Mouse (Mus musculus): Measurements from ENCODE around the gene Pgpep1l. TPM values are rescaled to one million over a fixed set of nuclear protein-coding genes. Genes with fewer than 3 reads are reported as not detected.

Pgpep1l gene
- polyA plus RNA-seq, 1 experiment from 2014 or later, result not detected

GRCm38 (mm10) chr7:68272607-68273006, 8.6 kb upstream of the Pgpep1l start:
- ATAC-seq (replicated peaks), result no peak
- 79% methylated on average over 10 of the region's 10 CpGs for WGBS
- no peak overlapping the region for H3K9ac ChIP-seq (replicated peaks)
- no peak overlapping the region for H3K27ac ChIP-seq (replicated peaks)
- no peak overlapping the region for H3K4me2 ChIP-seq (replicated peaks)
- H3K9me3 ChIP-seq, result no peaks in the 10 kb centered on the region
- peaks cover 15% of the 10 kb centered on the region for H3K4me1 ChIP-seq
- H3K36me3 ChIP-seq, result no peaks in the 10 kb centered on the region
- peaks cover 7% of the 10 kb centered on the region; the same call in 1 of the 2 replicates for H3K27me3 ChIP-seq
- no peak overlapping the region for H3K4me3 ChIP-seq

- ATAC-seq (replicated peaks), result no peak
- WGBS, result 88% methylated on average over 6 of the region's 6 CpGs
- Histone ChIP-seq H3K27ac (replicated peaks) (no peak overlapping the region), H3K9ac (replicated peaks) (no peak overlapping the region), H3K27me3 (peaks cover 7% of the 10 kb centered on the region; the same call in 1 of the 2 replicates), H3K4me1 (peaks cover 10% of the 10 kb centered on the region), H3K4me2 (replicated peaks) (no peak overlapping the region), H3K9me3 (no peaks in the 10 kb centered on the region), H3K36me3 (no peaks in the 10 kb centered on the region), H3K4me3 (no peak overlapping the region)
Measured at GRCm38 (mm10) chr7:68271816-68272215, 7.8 kb upstream of the Pgpep1l start.

- 0 out of 2 replicates have a peak, but pooled peaks cover 2% of the 10 kb centered on the region for H3K27me3 ChIP-seq
- H3K4me2 ChIP-seq (replicated peaks), result no peak overlapping the region
- no peaks in the 10 kb centered on the region for H3K9me3 ChIP-seq
- no peak overlapping the region for H3K4me3 ChIP-seq
- WGBS, result 61% methylated on average over 4 of the region's 4 CpGs
- H3K9ac ChIP-seq (replicated peaks), result no peak overlapping the region
- H3K4me1 ChIP-seq, result no peaks in the 10 kb centered on the region
- no peaks in the 10 kb centered on the region for H3K36me3 ChIP-seq
- ATAC-seq (replicated peaks), result no peak
- no peak overlapping the region for H3K27ac ChIP-seq (replicated peaks)
Measured at GRCm38 (mm10) chr7:68270551-68270950, 6.5 kb upstream of the Pgpep1l start.

GRCm38 (mm10) chr7:68266691-68267090, 2.7 kb upstream of the Pgpep1l start:
- 45% methylated on average over 6 of the region's 6 CpGs for WGBS
- H3K27ac ChIP-seq (replicated peaks), result no peak overlapping the region
- H3K36me3 ChIP-seq, result no peaks in the 10 kb centered on the region
- H3K9me3 ChIP-seq, result no peaks in the 10 kb centered on the region
- H3K4me3 ChIP-seq, result no peak overlapping the region
- H3K4me1 ChIP-seq, result peaks cover 14% of the 10 kb centered on the region
- no peak overlapping the region for H3K9ac ChIP-seq (replicated peaks)
- no peak for ATAC-seq (replicated peaks)
- H3K4me2 ChIP-seq (replicated peaks), result no peak overlapping the region
- 0 out of 2 replicates have a peak, but pooled peaks cover 5% of the 10 kb centered on the region for H3K27me3 ChIP-seq

- Histone ChIP-seq H3K4me1 (peaks cover 14% of the 10 kb centered on the region), H3K27ac (replicated peaks) (no peak overlapping the region), H3K36me3 (no peaks in the 10 kb centered on the region), H3K9me3 (no peaks in the 10 kb centered on the region), H3K27me3 (0 out of 2 replicates have a peak, but pooled peaks cover 5% of the 10 kb centered on the region), H3K9ac (replicated peaks) (no peak overlapping the region), H3K4me3 (no peak overlapping the region), H3K4me2 (replicated peaks) (no peak overlapping the region)
- no peak for ATAC-seq (replicated peaks)
- WGBS, result 14% methylated on average over 7 of the region's 7 CpGs
Measured at GRCm38 (mm10) chr7:68265391-68265790, 1.4 kb upstream of the Pgpep1l start.

GRCm38 (mm10) chr7:68264531-68264930, 498 bp upstream of the Pgpep1l start:
- H3K9me3 ChIP-seq, result no peaks in the 10 kb centered on the region
- 0 out of 2 replicates have a peak, but pooled peaks cover 5% of the 10 kb centered on the region for H3K27me3 ChIP-seq
- H3K4me1 ChIP-seq, result peaks cover 14% of the 10 kb centered on the region
- 15% methylated on average over 14 of the region's 14 CpGs for WGBS
- H3K4me2 ChIP-seq (replicated peaks), result peak overlapping the region; percentile 50
- peak; percentile 76 for ATAC-seq (replicated peaks)
- H3K9ac ChIP-seq (replicated peaks), result no peak overlapping the region
- H3K36me3 ChIP-seq, result no peaks in the 10 kb centered on the region
- H3K27ac ChIP-seq (replicated peaks), result no peak overlapping the region
- peak overlapping the region; percentile 30 for H3K4me3 ChIP-seq

GRCm38 (mm10) chr7:68263346-68264027, 546 bp downstream of the Pgpep1l start:
- no peak overlapping the region for H3K9ac ChIP-seq (replicated peaks)
- H3K4me1 ChIP-seq, result peaks cover 14% of the 10 kb centered on the region
- 58% methylated on average over 8 of the region's 8 CpGs for WGBS
- H3K4me2 ChIP-seq (replicated peaks), result peak overlapping the region; percentile 50
- H3K36me3 ChIP-seq, result no peaks in the 10 kb centered on the region
- no peak overlapping the region for H3K27ac ChIP-seq (replicated peaks)
- H3K27me3 ChIP-seq, result 0 out of 2 replicates have a peak, but pooled peaks cover 5% of the 10 kb centered on the region
- H3K9me3 ChIP-seq, result no peaks in the 10 kb centered on the region
- ATAC-seq (replicated peaks), result no peak
- peak overlapping the region; percentile 30; the same call in 1 of the 2 replicates for H3K4me3 ChIP-seq

- no peaks in the 10 kb centered on the region for H3K9me3 ChIP-seq
- peaks cover 14% of the 10 kb centered on the region for H3K4me1 ChIP-seq
- H3K9ac ChIP-seq (replicated peaks), result no peak overlapping the region
- no peak overlapping the region for H3K4me3 ChIP-seq
- 71% methylated on average over 8 of the region's 8 CpGs for WGBS
- ATAC-seq (replicated peaks), result no peak
- H3K36me3 ChIP-seq, result no peaks in the 10 kb centered on the region
- H3K27ac ChIP-seq (replicated peaks), result no peak overlapping the region
- no peak overlapping the region for H3K4me2 ChIP-seq (replicated peaks)
- 0 out of 2 replicates have a peak, but pooled peaks cover 5% of the 10 kb centered on the region for H3K27me3 ChIP-seq
Measured at GRCm38 (mm10) chr7:68262612-68263200, 1.3 kb downstream of the Pgpep1l start.

GRCm38 (mm10) chr7:68259523-68260081, 4.4 kb downstream of the Pgpep1l start:
- 79% methylated on average over 6 of the region's 6 CpGs for WGBS
- Histone ChIP-seq H3K27me3 (no peaks in the 10 kb centered on the region), H3K4me1 (peaks cover 9% of the 10 kb centered on the region), H3K27ac (replicated peaks) (no peak overlapping the region), H3K4me2 (replicated peaks) (no peak overlapping the region), H3K9me3 (no peaks in the 10 kb centered on the region), H3K9ac (replicated peaks) (no peak overlapping the region), H3K4me3 (no peak overlapping the region), H3K36me3 (no peaks in the 10 kb centered on the region)
- no peak for ATAC-seq (replicated peaks)

GRCm38 (mm10) chr7:68258326-68259150, 5.5 kb downstream of the Pgpep1l start:
- Histone ChIP-seq H3K4me3 (no peak overlapping the region), H3K27me3 (no peaks in the 10 kb centered on the region), H3K4me1 (no peaks in the 10 kb centered on the region), H3K9ac (replicated peaks) (no peak overlapping the region), H3K27ac (replicated peaks) (no peak overlapping the region), H3K4me2 (replicated peaks) (no peak overlapping the region), H3K9me3 (no peaks in the 10 kb centered on the region), H3K36me3 (no peaks in the 10 kb centered on the region)
- 85% methylated on average over 17 of the region's 17 CpGs for WGBS
- ATAC-seq (replicated peaks), result no peak

- H3K9ac ChIP-seq (replicated peaks), result no peak overlapping the region
- H3K27ac ChIP-seq (replicated peaks), result no peak overlapping the region
- H3K9me3 ChIP-seq, result no peaks in the 10 kb centered on the region
- no peak overlapping the region for H3K4me2 ChIP-seq (replicated peaks)
- ATAC-seq (replicated peaks), result no peak
- no peaks in the 10 kb centered on the region for H3K36me3 ChIP-seq
- H3K27me3 ChIP-seq, result no peaks in the 10 kb centered on the region
- no peaks in the 10 kb centered on the region for H3K4me1 ChIP-seq
- H3K4me3 ChIP-seq, result no peak overlapping the region
- WGBS, result 45% methylated on average over 2 of the region's 2 CpGs
Measured at GRCm38 (mm10) chr7:68257767-68258166, 6.3 kb downstream of the Pgpep1l start.

GRCm38 (mm10) chr7:68250902-68251301, 13.1 kb downstream of the Pgpep1l start:
- 88% methylated on average over 3 of the region's 3 CpGs for WGBS
- no peak overlapping the region for H3K4me2 ChIP-seq (replicated peaks)
- no peaks in the 10 kb centered on the region for H3K4me1 ChIP-seq
- H3K9ac ChIP-seq (replicated peaks), result no peak overlapping the region
- no peak overlapping the region for H3K4me3 ChIP-seq
- H3K9me3 ChIP-seq, result no peaks in the 10 kb centered on the region
- no peak overlapping the region for H3K27ac ChIP-seq (replicated peaks)
- H3K27me3 ChIP-seq, result no peaks in the 10 kb centered on the region
- H3K36me3 ChIP-seq, result no peaks in the 10 kb centered on the region
- no peak for ATAC-seq (replicated peaks)
